Mouse (Mus musculus) cerebellum, adult 2 months (tissue): ENCODE measurements around the gene Ggcx. TPM values are rescaled to one million over a fixed set of nuclear protein-coding genes. Genes with fewer than 3 reads are reported as not detected.
"Not testable (repeated sequence)": the region's sequence is repeated elsewhere in the genome, so short reads cannot be mapped to it uniquely, and the experiment has no call there.

Experiments used
- DNase-seq, 2 experiments: peaks; one replicate each; pipeline ENCODE4 v3.0.0; 2021
- H3K27ac ChIP-seq: fragments of 200-500 bp; 2 replicates; pipeline ENCODE4 v1.5.1; 2012; ENCODE audit warnings: low read length, control low read depth, inconsistent platforms; ENCODE audit not compliant: insufficient read depth
- H3K27me3 ChIP-seq: fragments of 200-500 bp; 2 replicates; pipeline ENCODE4 v1.6.1; 2012; ENCODE audit warnings: inconsistent platforms, mild to moderate bottlenecking, low read length, moderate library complexity; ENCODE audit not compliant: control insufficient read depth, insufficient read depth
- H3K4me1 ChIP-seq: fragments of 200-500 bp; 2 replicates; pipeline ENCODE4 v1.6.1; 2011; ENCODE audit warnings: low read length; ENCODE audit not compliant: control insufficient read depth, insufficient read depth
- H3K4me3 ChIP-seq: fragments of 200-500 bp; replicated peaks from 2 replicates; pipeline ENCODE3; 2011; ENCODE audit warnings: mild to moderate bottlenecking, low read depth, low read length, control low read depth; ENCODE audit not compliant: insufficient read depth
- CTCF ChIP-seq: fragments of 200-500 bp; IDR thresholded peaks from 2 replicates; pipeline ENCODE4 v1.5.1; 2011; ENCODE audit warnings: low read depth, mild to moderate bottlenecking, control low read depth, low read length, moderate library complexity, borderline replicate concordance; ENCODE audit not compliant: insufficient read depth
- POLR2A ChIP-seq: fragments of 200-500 bp; IDR thresholded peaks from 2 replicates; pipeline ENCODE4 v1.6.1; 2011; ENCODE audit warnings: low read length, control low read depth, borderline replicate concordance; ENCODE audit not compliant: insufficient read depth
- WGBS: fragments of 180-500 bp; shearing (Covaris S2); methylation state at CpG from one replicate; pipeline ENCODE4 v1.1.7; 2018; 5-methylcytosine and 5-hydroxymethylcytosine counted together
- polyA plus RNA-seq: library from polyadenylated mRNA; depleted of rRNA; stranded (reverse); fragments of >200 nt; gene quantifications from 2 replicates; pipeline ENCODE4 v1.2.3, GENCODE M21; 2012

The Ggcx gene
- polyA plus RNA-seq, 1 experiment = 23.5 TPM

DNA sequence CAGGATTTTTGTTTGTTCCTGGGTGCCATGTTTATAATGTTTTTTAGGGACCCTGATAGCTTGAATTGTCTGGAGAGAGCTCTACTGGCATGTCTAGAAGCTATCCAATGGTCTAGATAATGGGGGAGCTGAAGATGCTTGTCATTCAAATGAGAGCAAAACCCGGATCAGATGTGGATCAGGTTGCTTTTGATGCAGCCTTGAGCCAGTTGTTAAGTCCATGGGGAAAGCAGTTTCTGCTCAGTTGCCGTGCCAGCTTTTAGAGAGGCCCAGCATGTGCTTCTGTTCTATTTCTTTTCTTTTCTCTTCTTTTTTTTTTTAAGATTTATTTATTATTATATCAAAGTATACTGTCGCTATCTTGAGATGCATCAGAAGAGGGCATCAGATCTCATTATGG, 39.5 kb downstream of the Ggcx start:
- H3K4me1 ChIP-seq = no peaks in the 10 kb centered on the region
- TF ChIP-seq POLR2A (no peak), CTCF (no peak)
- DNase-seq = no peak
- no peak overlapping the region for H3K27ac ChIP-seq
- 78% methylated on average over 3 of the region's 3 CpGs for WGBS
- H3K27me3 ChIP-seq = no peaks in the 10 kb centered on the region
- no peak overlapping the region for H3K4me3 ChIP-seq

DNA sequence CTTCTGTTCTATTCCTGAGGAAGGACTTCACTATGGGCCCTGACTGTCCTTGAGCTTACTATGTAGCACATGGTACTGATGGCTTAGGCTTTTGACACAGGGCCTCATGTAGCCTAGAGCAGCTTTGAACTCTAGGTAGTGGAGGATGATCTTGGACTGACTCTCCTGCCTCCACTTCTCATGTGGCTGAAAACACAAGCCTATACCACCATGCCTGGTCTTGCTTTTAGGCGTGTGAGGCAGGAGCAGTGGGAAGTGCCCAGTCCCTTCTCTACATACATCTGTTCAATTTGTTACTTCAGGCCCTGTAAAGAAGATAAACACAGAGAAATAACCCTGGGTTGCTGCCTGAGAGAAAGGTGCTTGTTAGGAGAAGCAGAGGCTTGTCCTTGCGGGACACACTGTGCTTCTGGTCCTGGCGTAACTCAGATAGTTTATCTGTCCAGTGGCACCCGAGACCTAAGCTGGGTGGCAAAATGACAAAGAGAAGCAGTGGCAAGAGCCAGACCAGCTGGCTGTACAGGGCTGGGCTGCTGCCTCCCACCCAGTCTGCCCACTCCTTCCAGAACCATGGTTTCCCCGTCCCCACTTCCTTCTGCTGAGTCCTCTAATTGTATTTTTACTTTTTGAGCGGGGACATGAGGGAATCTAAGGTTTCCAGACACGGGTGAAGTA, 40.1 kb downstream of the Ggcx start:
- no peak for DNase-seq
- WGBS = 41% methylated on average over 7 of the region's 7 CpGs
- Histone ChIP-seq H3K4me3 (no peak overlapping the region), H3K27ac (no peak overlapping the region), H3K4me1 (no peaks in the 10 kb centered on the region), H3K27me3 (no peaks in the 10 kb centered on the region)
- no peak for TF ChIP-seq CTCF
- TF ChIP-seq POLR2A = no peak

DNA sequence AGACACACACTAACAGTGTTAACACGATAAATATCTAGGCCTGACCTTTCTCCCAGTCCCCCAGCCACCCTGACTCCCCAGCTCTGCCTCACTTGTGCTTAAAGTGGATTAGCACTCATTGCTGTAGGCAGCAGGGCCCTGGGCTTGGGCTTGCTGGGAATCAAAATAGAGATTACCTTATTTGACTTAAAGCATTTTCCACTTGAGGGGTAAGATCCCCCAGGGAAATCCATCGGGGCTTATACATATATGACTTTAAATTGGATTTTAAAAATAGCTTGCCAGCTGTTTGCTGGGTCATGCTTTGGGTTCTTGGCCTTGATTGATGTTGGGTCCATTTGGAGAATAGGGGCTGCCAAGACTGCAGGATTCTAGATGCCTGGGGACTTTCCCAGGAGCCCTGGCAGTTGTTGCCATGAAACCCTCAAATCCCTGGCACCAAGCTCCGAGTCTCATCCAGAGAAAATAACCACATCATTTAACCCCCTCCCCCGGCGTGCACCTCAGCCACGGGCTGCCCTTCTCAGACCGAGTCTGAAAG, 40.8 kb downstream of the Ggcx start:
- H3K27me3 ChIP-seq = no peaks in the 10 kb centered on the region
- no peaks in the 10 kb centered on the region for H3K4me1 ChIP-seq
- no peak overlapping the region for H3K27ac ChIP-seq
- WGBS = 26% methylated on average over 7 of the region's 7 CpGs
- TF ChIP-seq POLR2A (no peak), CTCF (no peak)
- no peak for DNase-seq
- no peak overlapping the region for H3K4me3 ChIP-seq

DNA sequence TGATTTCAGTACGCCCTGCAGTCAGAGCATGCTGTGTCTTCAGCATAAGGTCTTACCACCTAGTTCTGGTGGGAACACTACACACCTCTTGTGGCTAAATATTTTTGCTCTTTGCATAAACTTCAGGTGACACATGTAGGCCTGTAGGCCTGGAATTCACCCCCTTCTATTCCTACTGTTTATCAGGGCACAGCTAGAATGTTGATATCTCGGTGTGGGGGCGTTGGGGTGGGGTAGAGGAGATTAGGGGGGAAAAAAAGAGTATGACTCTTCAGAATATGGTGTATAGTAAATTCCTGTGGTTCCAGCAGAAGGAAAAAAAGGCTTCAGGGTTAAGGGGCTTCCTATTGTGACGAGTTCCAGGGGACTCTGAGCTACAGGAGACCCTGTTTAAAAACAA, 42.5 kb downstream of the Ggcx start:
- Histone ChIP-seq H3K27me3 (no peaks in the 10 kb centered on the region), H3K4me1 (no peaks in the 10 kb centered on the region), H3K4me3 (no peak overlapping the region), H3K27ac (no peak overlapping the region)
- TF ChIP-seq CTCF = no peak
- no peak for TF ChIP-seq POLR2A
- DNase-seq = no peak
- 85% methylated on average over 4 of the region's 4 CpGs for WGBS

DNA sequence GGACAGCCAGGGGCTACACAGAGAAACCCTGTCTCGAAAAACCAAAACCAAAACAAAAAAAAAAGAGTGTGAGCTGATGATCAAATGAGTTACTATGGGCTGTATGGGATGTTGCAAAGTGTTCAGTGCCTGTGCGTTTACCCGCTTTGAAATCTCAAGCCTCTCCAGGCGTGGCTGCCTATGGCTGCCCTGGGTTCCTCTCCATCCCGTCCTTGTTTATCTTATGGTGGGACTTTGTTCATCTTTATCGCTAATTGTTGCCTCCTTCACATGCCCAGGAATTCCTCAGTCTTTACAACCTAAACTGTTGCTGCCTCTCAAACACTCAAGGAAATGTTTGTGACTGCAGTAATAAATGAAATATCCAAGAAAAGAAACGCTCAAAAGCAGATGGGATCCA, 44.3 kb downstream of the Ggcx start:
- H3K4me1 ChIP-seq = no peaks in the 10 kb centered on the region
- 84% methylated on average over 7 of the region's 7 CpGs for WGBS
- no peak overlapping the region for H3K4me3 ChIP-seq
- DNase-seq = no peak
- TF ChIP-seq CTCF (no peak), POLR2A (no peak)
- H3K27me3 ChIP-seq = no peaks in the 10 kb centered on the region
- H3K27ac ChIP-seq = no peak overlapping the region

DNA sequence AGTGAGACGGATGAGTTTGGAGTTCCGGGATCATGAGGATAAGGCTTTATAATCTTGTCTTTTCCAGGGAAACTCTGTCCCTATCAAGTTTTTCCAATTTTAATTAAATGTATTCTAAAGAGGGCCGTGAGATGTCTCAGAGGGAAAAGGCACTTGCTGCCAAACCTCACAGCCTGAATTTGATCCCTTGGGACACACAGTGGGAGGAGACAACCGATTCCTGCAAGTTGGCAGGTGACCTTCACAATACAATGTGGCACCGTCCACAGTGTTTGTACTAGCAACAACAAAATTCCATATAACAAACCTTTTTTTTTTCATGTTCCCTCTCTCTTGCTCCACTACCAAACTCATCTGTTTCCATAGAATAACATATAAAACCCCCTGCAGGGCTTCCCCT, 44.8 kb downstream of the Ggcx start:
- no peak for DNase-seq
- 52% methylated on average over 5 of the region's 5 CpGs for WGBS
- Histone ChIP-seq H3K4me1 (no peaks in the 10 kb centered on the region), H3K27me3 (no peaks in the 10 kb centered on the region), H3K27ac (no peak overlapping the region), H3K4me3 (no peak overlapping the region)
- TF ChIP-seq POLR2A = no peak

DNA sequence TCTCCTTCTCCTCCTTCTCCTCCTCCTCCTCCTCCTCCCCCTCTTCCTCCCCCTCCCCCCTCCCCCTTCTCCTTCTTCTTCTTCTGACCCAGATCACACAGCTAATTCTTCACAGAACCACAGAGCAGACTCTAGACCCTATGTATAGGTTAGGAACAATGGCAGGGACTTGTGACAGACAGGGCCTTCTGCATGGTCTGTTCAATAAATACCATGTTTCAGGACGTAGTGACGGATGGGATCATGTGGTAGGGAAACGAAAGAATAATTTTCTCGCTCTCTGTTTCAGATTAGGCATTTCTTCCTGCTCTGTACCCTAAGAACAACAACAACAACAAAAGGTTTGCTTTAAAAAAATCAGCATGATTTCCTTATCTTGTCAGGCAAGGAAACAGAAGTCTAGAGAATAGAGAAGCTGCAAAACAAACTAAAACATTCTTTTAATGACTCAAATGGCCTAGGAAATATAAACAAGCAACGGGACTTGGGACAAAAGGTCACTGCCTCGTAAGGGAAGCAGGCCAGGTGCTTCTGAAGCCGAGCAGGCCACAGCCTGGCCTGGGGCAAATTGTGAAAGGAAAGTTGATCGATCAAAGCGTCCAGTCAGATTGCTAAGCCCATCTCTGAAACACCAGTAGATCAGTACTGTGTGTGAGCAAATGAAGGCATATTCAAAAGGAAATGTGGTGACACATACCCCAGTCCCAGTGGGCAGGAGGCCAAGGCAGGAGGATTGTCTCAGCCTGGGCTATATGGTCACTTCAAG, 46.1 kb downstream of the Ggcx start:
- WGBS = 73% methylated on average over 9 of the region's 9 CpGs
- H3K4me3 ChIP-seq = no peak overlapping the region
- TF ChIP-seq POLR2A = no peak
- TF ChIP-seq CTCF = no peak

DNA sequence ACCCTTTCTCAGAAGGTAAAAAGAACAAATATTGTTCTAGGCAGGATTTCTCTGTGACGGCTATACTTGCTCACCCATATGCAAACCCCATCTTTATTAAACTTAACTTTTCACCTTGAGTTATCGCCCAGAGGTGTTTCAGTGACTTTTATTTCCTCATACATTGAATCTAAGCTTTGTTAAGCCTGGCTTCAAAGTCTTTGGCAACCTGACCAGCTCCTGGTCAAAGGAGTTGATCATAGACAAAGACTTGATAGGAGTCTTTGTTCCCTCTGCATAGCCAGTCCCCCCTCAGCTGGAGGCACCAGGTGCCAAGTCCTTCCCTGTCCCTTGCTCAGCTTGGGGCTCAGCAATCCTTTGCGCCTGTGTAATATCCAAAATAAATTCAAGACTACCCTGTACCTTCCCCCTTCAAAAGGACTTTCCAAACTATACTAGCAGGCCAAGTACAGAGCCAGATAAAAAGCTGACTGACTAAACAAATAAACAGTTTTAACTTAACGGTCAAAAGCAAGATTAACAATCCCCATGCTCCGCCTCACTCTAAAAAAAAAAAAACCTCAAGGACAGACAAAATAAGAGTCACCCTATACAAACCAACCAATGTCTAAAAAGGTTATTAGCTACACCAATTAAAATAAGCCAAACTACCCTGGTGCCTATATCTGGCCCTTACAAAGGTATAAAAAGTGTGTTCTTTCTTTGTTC, 48.6 kb downstream of the Ggcx start:
- H3K4me1 ChIP-seq, H3K27ac ChIP-seq, DNase-seq, H3K27me3 ChIP-seq, H3K4me3 ChIP-seq: not testable (repeated sequence)
- WGBS = 82% methylated on average over 5 of the region's 5 CpGs

More for the DNA sequence above, 46.1 kb downstream of the Ggcx start:
- H3K4me1 ChIP-seq = no peaks in the 10 kb centered on the region
- no peak for DNase-seq
- no peak overlapping the region; the same call in 1 of the 2 replicates for H3K27ac ChIP-seq
- H3K27me3 ChIP-seq = no peaks in the 10 kb centered on the region
